In genomic region chr4:87759110-87759509, GRCm38 (mm10) we compare ENCODE assay signal across 19 mouse cellular contexts.
"Had no signal": no experiment of that assay in that cellular context is flagged by ENCODE, and none has a peak within 500 bp of the region (broad histone marks: within the 10 kb centered on the region; RNA-seq: fewer than 3 reads in every experiment).

No protein-coding gene starts in this region.

- H3K4me2 ChIP-seq: lung, embryonic 14.5 days; midbrain, embryonic 11.5 days; midbrain, embryonic 13.5 days; midbrain, embryonic 15.5 days; neural tube, embryonic 13.5 days; neural tube, embryonic 15.5 days had no signal

- H3K4me3 ChIP-seq: megakaryocyte, embryonic 14.5 days; midbrain, embryonic 13.5 days; midbrain, embryonic 15.5 days; myocyte; neural tube, embryonic 13.5 days; neural tube, embryonic 15.5 days had no signal

- H3K27me3 ChIP-seq: megakaryocyte, embryonic 14.5 days; midbrain, embryonic 13.5 days; midbrain, embryonic 15.5 days; neural tube, embryonic 13.5 days; neural tube, embryonic 15.5 days had no signal

- H3K27ac ChIP-seq: midbrain, embryonic 13.5 days; midbrain, embryonic 15.5 days; neural tube, embryonic 13.5 days; neural tube, embryonic 15.5 days had no signal

- H3K9me3 ChIP-seq: midbrain, embryonic 13.5 days; midbrain, embryonic 15.5 days; neural tube, embryonic 13.5 days; neural tube, embryonic 15.5 days had no signal

- H3K36me3 ChIP-seq: midbrain, embryonic 13.5 days; midbrain, embryonic 15.5 days; neural tube, embryonic 13.5 days; neural tube, embryonic 15.5 days had no signal

- H3K9ac ChIP-seq: lung, embryonic 14.5 days; midbrain, embryonic 13.5 days; midbrain, embryonic 15.5 days; neural tube, embryonic 13.5 days; neural tube, embryonic 15.5 days had no signal

- H3K4me1 ChIP-seq: megakaryocyte, embryonic 14.5 days; midbrain, embryonic 13.5 days; midbrain, embryonic 15.5 days; neural tube, embryonic 13.5 days; neural tube, embryonic 15.5 days had no signal

- DNase-seq: lung, adult 18-20 months; lung, embryonic 14.5 days; lung, postnatal 10 days; lung, postnatal 4 days; retina, postnatal 1 day; right cerebral cortex, adult 18-20 months; right cerebral cortex, postnatal 25 days; right cerebral cortex, postnatal 4 days; spleen, adult 18-20 months; thymus, adult 18-20 months; thymus, postnatal 14 days; thymus, postnatal 36 days had no signal

- ATAC-seq: midbrain, embryonic 13.5 days; midbrain, embryonic 15.5 days had no signal
